Mouse (Mus musculus) myocyte (in vitro differentiated cells): ENCODE measurements at regions not wholly inside any gene's neighbourhood (a gene's known extent, or its start where the extent isn't known, plus 50 kb on each side); places are given as distances from the start of the nearest gene placed in this dataset.

Source experiments
- H3K27me3 ChIP-seq: one replicate; pipeline ENCODE4 v1.6.1; 2011; ENCODE audit not compliant: control insufficient read depth, insufficient read depth, insufficient read length
- H3K36me3 ChIP-seq: one replicate; pipeline ENCODE4 v1.6.1; 2011; ENCODE audit not compliant: control insufficient read depth, insufficient read depth
- H3K4me2 ChIP-seq: one replicate; pipeline ENCODE4 v1.6.1; 2011; ENCODE audit warnings: low read depth, control low read depth
- H3K4me3 ChIP-seq: one replicate; pipeline ENCODE4 v1.5.1; 2011; ENCODE audit warnings: mild to moderate bottlenecking, control low read depth, moderate library complexity
- H3K79me2 ChIP-seq: one replicate; pipeline ENCODE4 v1.6.1; 2011; ENCODE audit not compliant: control insufficient read depth, insufficient read depth
- H3ac ChIP-seq: one replicate; pipeline ENCODE4 v1.6.1; 2011; ENCODE audit not compliant: control insufficient read depth, insufficient read length
- CEBPB ChIP-seq: IDR thresholded peaks from 2 replicates; pipeline ENCODE4 v1.6.1; 2011; ENCODE audit warnings: mild to moderate bottlenecking, moderate library complexity; ENCODE audit not compliant: poor library complexity, insufficient read depth, severe bottlenecking
- E2F4 ChIP-seq: IDR thresholded peaks from one replicate; pipeline ENCODE4 v1.6.1; 2011; ENCODE audit warnings: mild to moderate bottlenecking, control low read depth, moderate library complexity; ENCODE audit not compliant: insufficient read depth
- MAX ChIP-seq: IDR thresholded peaks from one replicate; pipeline ENCODE4 v1.6.1; 2011; ENCODE audit warnings: low read depth, mild to moderate bottlenecking, control low read depth
- MYOD1 ChIP-seq, 3 experiments: IDR thresholded peaks; one replicate each; pipeline ENCODE4 v1.6.1; 2011; ENCODE audit warnings: control low read depth in 2 of 3, low read depth in 2 of 3, mild to moderate bottlenecking in 2 of 3, moderate library complexity in 1 of 3; ENCODE audit not compliant: insufficient read length in 2 of 3, control insufficient read depth in 1 of 3
- MYOG ChIP-seq, 3 experiments: IDR thresholded peaks; one replicate each; pipeline ENCODE4 v1.6.1; 2011; ENCODE audit warnings: control low read depth in 2 of 3, low read depth in 2 of 3, mild to moderate bottlenecking in 2 of 3; ENCODE audit not compliant: insufficient read length in 2 of 3, control insufficient read depth in 1 of 3, insufficient read depth in 1 of 3
- POLR2A ChIP-seq: IDR thresholded peaks from one replicate; pipeline ENCODE4 v1.6.1; 2011; ENCODE audit warnings: low read depth, mild to moderate bottlenecking, control low read depth, moderate library complexity; ENCODE audit not compliant: insufficient read length
- POLR2AphosphoS2 ChIP-seq: IDR thresholded peaks from one replicate; pipeline ENCODE4 v1.6.1; 2011; ENCODE audit warnings: low read depth, control low read depth; ENCODE audit not compliant: insufficient read length
- REST ChIP-seq: IDR thresholded peaks from one replicate; pipeline ENCODE4 v1.6.1; 2011; ENCODE audit warnings: mild to moderate bottlenecking, control low read depth, moderate library complexity; ENCODE audit not compliant: insufficient read depth, insufficient read length
- SRF ChIP-seq: IDR thresholded peaks from one replicate; pipeline ENCODE4 v1.6.1; 2011; ENCODE audit warnings: low read depth; ENCODE audit not compliant: control insufficient read depth, insufficient read length
- TCF12 ChIP-seq: IDR thresholded peaks from one replicate; pipeline ENCODE4 v1.6.1; 2011; ENCODE audit warnings: mild to moderate bottlenecking, control low read depth; ENCODE audit not compliant: poor library complexity, insufficient read depth, severe bottlenecking
- TCF3 ChIP-seq: IDR thresholded peaks from one replicate; pipeline ENCODE4 v1.6.1; 2011; ENCODE audit warnings: low read depth, control low read depth; ENCODE audit not compliant: insufficient read length
- USF1 ChIP-seq: IDR thresholded peaks from one replicate; pipeline ENCODE4 v1.6.1; 2011; ENCODE audit warnings: low read depth, mild to moderate bottlenecking, control low read depth, moderate library complexity

GRCm38 (mm10) chr9:83294441-83294840 lies 146.5 kb downstream of the Lca5 start:
- H3K79me2 ChIP-seq = no peaks in the 10 kb centered on the region
- TF ChIP-seq SRF = no peak
- no peak for TF ChIP-seq MYOD1 (IDR thresholded peaks at IDR 0.05; ENCODE audit: control insufficient read depth in 1 of 3, insufficient read length in 2 of 3, low read depth in 2 of 3)
- TF ChIP-seq POLR2AphosphoS2 = no peak
- no peak for TF ChIP-seq MAX
- no peak for TF ChIP-seq POLR2A
- TF ChIP-seq REST = no peak
- no peak overlapping the region for H3K4me3 ChIP-seq
- H3ac ChIP-seq = no peak overlapping the region
- no peak overlapping the region for H3K4me2 ChIP-seq
- H3K36me3 ChIP-seq = no peaks in the 10 kb centered on the region
- H3K27me3 ChIP-seq = no peaks in the 10 kb centered on the region

GRCm38 (mm10) chr9:83284097-83284496 lies 137.6 kb upstream of the Hmgn3 start:
- no peak overlapping the region for H3ac ChIP-seq
- H3K36me3 ChIP-seq = no peaks in the 10 kb centered on the region
- no peaks in the 10 kb centered on the region for H3K27me3 ChIP-seq
- TF ChIP-seq TCF12 (no peak), REST (no peak), USF1 (no peak), POLR2A (no peak), E2F4 (no peak), MYOD1 (IDR thresholded peaks at IDR 0.05; ENCODE audit: control insufficient read depth in 1 of 3, insufficient read length in 2 of 3, low read depth in 2 of 3) (no peak), CEBPB (no peak), TCF3 (no peak), MAX (no peak), MYOG (IDR thresholded peaks at IDR 0.05; ENCODE audit: control insufficient read depth in 1 of 3, insufficient read depth in 1 of 3, insufficient read length in 2 of 3, low read depth in 2 of 3) (no peak), SRF (no peak), POLR2AphosphoS2 (no peak)
- H3K79me2 ChIP-seq = no peaks in the 10 kb centered on the region
- no peak overlapping the region for H3K4me3 ChIP-seq
- H3K4me2 ChIP-seq = no peak overlapping the region

- Histone ChIP-seq H3K4me2 (no peak overlapping the region), H3ac (no peak overlapping the region), H3K27me3 (no peaks in the 10 kb centered on the region), H3K36me3 (no peaks in the 10 kb centered on the region), H3K4me3 (no peak overlapping the region), H3K79me2 (no peaks in the 10 kb centered on the region)
- TF ChIP-seq TCF12 (no peak), REST (no peak), POLR2A (no peak), USF1 (no peak), CEBPB (no peak), E2F4 (no peak), MYOG (IDR thresholded peaks at IDR 0.05; ENCODE audit: control insufficient read depth in 1 of 3, insufficient read depth in 1 of 3, insufficient read length in 2 of 3, low read depth in 2 of 3) (no peak), TCF3 (no peak), SRF (no peak), MAX (no peak), POLR2AphosphoS2 (no peak), MYOD1 (IDR thresholded peaks at IDR 0.05; ENCODE audit: control insufficient read depth in 1 of 3, insufficient read length in 2 of 3, low read depth in 2 of 3) (no peak)
Measured at GRCm38 (mm10) chr9:83283662-83284061, 137.2 kb upstream of the Hmgn3 start.

GRCm38 (mm10) chr9:83283249-83283648 lies 136.8 kb upstream of the Hmgn3 start:
- no peaks in the 10 kb centered on the region for H3K36me3 ChIP-seq
- H3ac ChIP-seq = no peak overlapping the region
- TF ChIP-seq TCF3 = no peak
- no peak for TF ChIP-seq MYOG (IDR thresholded peaks at IDR 0.05; ENCODE audit: control insufficient read depth in 1 of 3, insufficient read depth in 1 of 3, insufficient read length in 2 of 3, low read depth in 2 of 3)
- no peaks in the 10 kb centered on the region for H3K27me3 ChIP-seq
- H3K79me2 ChIP-seq = no peaks in the 10 kb centered on the region
- H3K4me2 ChIP-seq = no peak overlapping the region
- H3K4me3 ChIP-seq = no peak overlapping the region

- H3K27me3 ChIP-seq = no peaks in the 10 kb centered on the region
Measured at GRCm38 (mm10) chr9:83277791-83278190, 131.3 kb upstream of the Hmgn3 start.

More at GRCm38 (mm10) chr9:83277791-83278190, 131.3 kb upstream of the Hmgn3 start:
- H3K4me2 ChIP-seq = no peak overlapping the region
- H3ac ChIP-seq = no peak overlapping the region
- H3K4me3 ChIP-seq = no peak overlapping the region
- no peak for TF ChIP-seq REST
- TF ChIP-seq MAX = no peak
- no peak for TF ChIP-seq SRF
- no peak for TF ChIP-seq POLR2AphosphoS2
- no peak for TF ChIP-seq E2F4
- no peak for TF ChIP-seq USF1
- TF ChIP-seq TCF12 = no peak
- TF ChIP-seq MYOG (IDR thresholded peaks at IDR 0.05; ENCODE audit: control insufficient read depth in 1 of 3, insufficient read depth in 1 of 3, insufficient read length in 2 of 3, low read depth in 2 of 3) = no peak
- TF ChIP-seq CEBPB = no peak
- no peak for TF ChIP-seq POLR2A
- no peak for TF ChIP-seq MYOD1 (IDR thresholded peaks at IDR 0.05; ENCODE audit: control insufficient read depth in 1 of 3, insufficient read length in 2 of 3, low read depth in 2 of 3)
- TF ChIP-seq TCF3 = no peak
- no peaks in the 10 kb centered on the region for H3K36me3 ChIP-seq
- no peaks in the 10 kb centered on the region for H3K79me2 ChIP-seq
